Mouse (Mus musculus) cerebellum, adult 2 months (tissue): Measurements from ENCODE around the gene Eef2. TPM values are rescaled to one million over a fixed set of nuclear protein-coding genes. Genes with fewer than 3 reads are reported as not detected.

Experiments used
- DNase-seq, 2 experiments: peaks; one replicate each; pipeline ENCODE4 v3.0.0; 2021
- H3K27ac ChIP-seq: fragments of 200-500 bp; 2 replicates; pipeline ENCODE4 v1.5.1; 2012; ENCODE audit warnings: low read length, control low read depth, inconsistent platforms; ENCODE audit not compliant: insufficient read depth
- H3K27me3 ChIP-seq: fragments of 200-500 bp; 2 replicates; pipeline ENCODE4 v1.6.1; 2012; ENCODE audit warnings: inconsistent platforms, mild to moderate bottlenecking, low read length, moderate library complexity; ENCODE audit not compliant: control insufficient read depth, insufficient read depth
- H3K4me1 ChIP-seq: fragments of 200-500 bp; 2 replicates; pipeline ENCODE4 v1.6.1; 2011; ENCODE audit warnings: low read length; ENCODE audit not compliant: control insufficient read depth, insufficient read depth
- H3K4me3 ChIP-seq: fragments of 200-500 bp; replicated peaks from 2 replicates; pipeline ENCODE3; 2011; ENCODE audit warnings: mild to moderate bottlenecking, low read depth, low read length, control low read depth; ENCODE audit not compliant: insufficient read depth
- CTCF ChIP-seq: fragments of 200-500 bp; IDR thresholded peaks from 2 replicates; pipeline ENCODE4 v1.5.1; 2011; ENCODE audit warnings: low read depth, mild to moderate bottlenecking, control low read depth, low read length, moderate library complexity, borderline replicate concordance; ENCODE audit not compliant: insufficient read depth
- POLR2A ChIP-seq: fragments of 200-500 bp; IDR thresholded peaks from 2 replicates; pipeline ENCODE4 v1.6.1; 2011; ENCODE audit warnings: low read length, control low read depth, borderline replicate concordance; ENCODE audit not compliant: insufficient read depth
- WGBS: fragments of 180-500 bp; shearing (Covaris S2); methylation state at CpG from one replicate; pipeline ENCODE4 v1.1.7; 2018; 5-methylcytosine and 5-hydroxymethylcytosine counted together
- polyA plus RNA-seq: library from polyadenylated mRNA; depleted of rRNA; stranded (reverse); fragments of >200 nt; gene quantifications from 2 replicates; pipeline ENCODE4 v1.2.3, GENCODE M21; 2012; rRNA removed

Gene Eef2
- 1,163 and 1,164 TPM in 2 replicates for polyA plus RNA-seq

DNA sequence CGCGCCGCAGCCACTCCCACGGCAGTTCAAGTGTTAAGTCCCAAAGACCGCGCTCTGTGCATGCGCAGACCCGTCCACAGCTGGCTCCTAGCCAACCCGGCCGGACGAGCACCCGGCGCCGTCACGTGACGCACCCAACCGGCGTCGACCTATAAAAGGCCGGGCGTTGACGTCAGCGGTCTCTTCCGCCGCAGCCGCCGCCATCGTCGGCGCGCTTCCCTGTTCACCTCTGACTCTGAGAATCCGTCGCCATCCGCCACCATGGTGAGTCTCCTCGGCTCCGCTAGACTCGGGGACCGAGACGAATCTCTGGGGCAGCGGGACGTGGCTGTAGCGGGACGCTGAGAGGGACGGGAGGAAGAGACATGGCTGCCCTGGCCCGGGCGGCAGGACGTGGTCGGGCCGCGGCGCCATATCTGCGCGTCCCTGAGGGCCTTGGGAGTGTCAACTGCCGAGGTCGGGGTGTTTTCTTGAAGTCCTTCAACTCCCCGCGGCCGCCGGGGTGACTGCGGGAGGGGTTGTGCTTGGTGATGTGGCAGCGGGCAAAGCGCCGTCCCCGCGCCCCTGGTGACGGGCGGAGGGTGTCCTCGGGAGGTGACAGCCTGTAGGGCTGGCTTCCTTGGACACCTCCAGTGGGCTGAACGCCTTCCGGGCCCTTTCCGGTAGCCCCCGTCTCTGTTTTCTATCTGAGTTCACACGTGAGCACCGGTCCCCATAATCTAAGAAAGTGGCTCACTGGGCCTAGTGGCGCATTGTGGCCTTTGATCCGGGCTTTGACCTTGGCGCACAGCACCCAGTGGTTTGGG, at the start of gene Eef2:
Gene Eef2 (plus strand): TSS at position 166 of the 806 bp plus-strand sequence.
- peak within 1 kb of the TSS; percentile 69 for H3K27ac ChIP-seq
- H3K27me3 ChIP-seq = no peaks in the 10 kb centered on the region
- DNase-seq = peak; percentile 99 to 100
- under 1% methylated on average over 77 of the region's 77 CpGs for WGBS
- TF ChIP-seq POLR2A = peak; percentile 100
- TF ChIP-seq CTCF = no peak
- peaks cover 21% of the 10 kb centered on the region for H3K4me1 ChIP-seq
- peak within 1 kb of the TSS; percentile 81 for H3K4me3 ChIP-seq

GRCm38 (mm10) chr10:81134181-81134587, 42.2 kb upstream of the Eef2 start:
- no peaks in the 10 kb centered on the region for H3K27me3 ChIP-seq
- DNase-seq = peak in 1 of 2 experiments; percentile 36
- TF ChIP-seq CTCF (no peak), POLR2A (no peak)
- 11% methylated on average over 16 of the region's 16 CpGs for WGBS
- peaks cover 9% of the 10 kb centered on the region for H3K4me1 ChIP-seq
- H3K4me3 ChIP-seq = no peak overlapping the region
- H3K27ac ChIP-seq = no peak overlapping the region

DNA sequence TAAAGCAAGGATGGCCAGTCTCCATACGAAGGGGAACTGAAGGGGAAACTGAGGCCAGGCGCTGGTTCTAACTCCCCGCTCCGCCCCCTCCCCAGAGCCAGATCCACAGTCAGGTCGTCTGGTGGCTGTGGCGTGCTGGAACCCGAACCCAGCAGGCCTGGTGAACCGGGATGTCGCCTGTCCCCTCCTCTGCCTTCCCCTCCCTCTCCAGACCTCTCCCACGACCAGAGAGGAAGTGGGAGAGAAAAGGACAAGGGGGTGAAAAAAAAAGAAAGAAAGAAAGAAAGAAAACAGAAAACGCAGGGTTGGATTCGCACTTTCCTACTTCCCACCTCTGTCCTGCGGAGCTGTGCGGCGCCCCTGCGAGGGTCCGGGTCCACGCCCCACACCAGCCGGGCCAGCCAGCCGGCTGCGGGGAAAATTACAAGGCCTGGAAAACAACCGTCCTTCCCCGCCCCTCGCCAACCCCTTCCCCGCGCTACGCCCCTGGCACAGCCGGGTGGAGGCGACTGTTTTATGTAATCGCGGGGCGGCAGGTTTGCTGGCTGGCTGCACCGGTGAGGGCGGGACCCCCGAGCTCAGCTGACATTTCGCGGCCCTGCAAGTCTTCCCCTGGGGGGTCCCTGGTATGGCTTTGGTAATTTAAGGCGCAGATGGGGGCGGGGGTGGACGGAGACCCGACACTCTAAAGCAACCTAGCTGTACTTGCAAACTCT, 41.3 kb upstream of the Eef2 start, which contains the start of gene Zbtb7a:
Gene Zbtb7a (plus strand): TSS at position 255 of the 716 bp plus-strand sequence.
- no peak for TF ChIP-seq POLR2A
- TF ChIP-seq CTCF = no peak
- no peak within 1 kb of the TSS for H3K27ac ChIP-seq
- no peaks in the 10 kb centered on the region for H3K27me3 ChIP-seq
- 4% methylated on average over 41 of the region's 41 CpGs for WGBS
- H3K4me3 ChIP-seq = peak within 1 kb of the TSS; percentile 66
- DNase-seq = peak; percentile 56 to 60
- peaks cover 8% of the 10 kb centered on the region for H3K4me1 ChIP-seq

GRCm38 (mm10) chr10:81135831-81136705, 40.4 kb upstream of the Eef2 start:
- H3K4me3 ChIP-seq = peak overlapping the region; percentile 66
- peak; percentile 80 for DNase-seq
- peak overlapping the region; percentile 93 for H3K27ac ChIP-seq
- TF ChIP-seq CTCF (no peak), POLR2A (peak; percentile 39; the same call in 1 of the 2 replicates)
- 1% methylated on average over 86 of the region's 86 CpGs for WGBS
- no peaks in the 10 kb centered on the region for H3K27me3 ChIP-seq
- peaks cover 7% of the 10 kb centered on the region; the same call in 1 of the 2 replicates for H3K4me1 ChIP-seq

- peak overlapping the region; percentile 93 for H3K27ac ChIP-seq
- no peak for TF ChIP-seq POLR2A
- no peak for TF ChIP-seq CTCF
- peak overlapping the region; percentile 66 for H3K4me3 ChIP-seq
- H3K4me1 ChIP-seq = peaks cover 12% of the 10 kb centered on the region
- H3K27me3 ChIP-seq = no peaks in the 10 kb centered on the region
- peak; percentile 84 to 86 for DNase-seq
- under 1% methylated on average over 47 of the region's 50 CpGs for WGBS
These were observed 39.7 kb upstream of the Eef2 start for GRCm38 (mm10) chr10:81136706-81137231.

GRCm38 (mm10) chr10:81137252-81138130, 38.9 kb upstream of the Eef2 start:
- TF ChIP-seq POLR2A = no peak
- H3K27ac ChIP-seq = peak overlapping the region; percentile 78
- peaks cover 19% of the 10 kb centered on the region for H3K4me1 ChIP-seq
- no peaks in the 10 kb centered on the region for H3K27me3 ChIP-seq
- peak overlapping the region; percentile 80 for H3K4me3 ChIP-seq
- DNase-seq = peak; percentile 99 to 100
- WGBS = under 1% methylated on average over 68 of the region's 89 CpGs
